Mouse (Mus musculus): ENCODE measurements around the gene Wnk2. TPM values are rescaled to one million over a fixed set of nuclear protein-coding genes. Genes with fewer than 3 reads are reported as not detected.

Wnk2 gene
- 0.36 and 0.39 TPM in 2 replicates for polyA plus RNA-seq (2015; fragmentation: Nextera tagmentation; extraction: Ambion mirVana)

DNA sequence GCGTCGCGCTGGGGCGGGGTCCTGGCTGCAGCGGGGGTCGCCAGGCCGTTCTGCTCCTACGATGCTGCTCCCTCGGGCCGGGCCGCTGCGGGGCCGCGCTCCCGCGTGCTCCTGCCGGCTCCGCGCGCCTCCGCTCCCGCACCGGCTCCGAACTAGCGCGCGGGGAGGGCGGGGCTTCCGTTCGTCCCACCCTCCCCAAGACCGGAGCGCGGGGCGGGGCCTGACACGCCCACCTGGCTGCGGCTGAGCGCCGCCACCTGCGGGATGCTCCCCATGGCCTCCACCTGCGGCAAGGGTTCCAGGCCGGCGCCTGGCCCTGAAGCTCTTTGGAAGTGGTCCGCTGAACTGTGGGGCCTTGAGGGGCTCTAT lies at the start of gene Wnk2:
Gene Wnk2 (minus strand): TSS at position 157 of the 369 bp plus-strand sequence.
- WGBS, result 2% methylated on average over 20 of the region's 43 CpGs
- peak; percentile 68 for DNase-seq (ENCODE audit: low spot score)

DNA sequence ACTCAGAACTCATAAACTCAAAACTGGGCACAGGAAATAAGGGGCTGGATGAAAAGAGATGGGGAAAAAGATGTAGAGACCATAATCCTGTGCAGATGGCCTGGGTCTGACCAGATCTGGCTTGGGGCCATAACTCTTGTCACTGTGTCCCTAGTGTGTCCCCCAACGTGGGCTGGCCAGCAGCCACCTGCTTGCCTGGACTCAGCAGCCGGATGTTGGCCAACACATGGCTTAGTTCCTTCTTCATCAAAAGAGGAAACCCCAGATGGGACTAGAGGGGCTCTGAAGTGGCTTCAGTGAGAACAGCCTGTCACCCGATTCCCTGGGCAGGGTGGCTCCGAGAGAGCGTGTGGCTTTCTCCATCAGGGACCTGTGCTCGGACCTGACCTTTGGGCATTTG lies 49.0 kb upstream of the Wnk2 start:
- no peak overlapping the region for H3K9ac ChIP-seq (replicated peaks; ENCODE audit: low read depth)
- no peak overlapping the region for H3K27ac ChIP-seq (ENCODE audit: low read length)
- WGBS, result 70% methylated on average over 6 of the region's 6 CpGs
- H3K27me3 ChIP-seq (replicated peaks; ENCODE audit: insufficient read depth, low read length), result no peaks in the 10 kb centered on the region
- TF ChIP-seq EP300 (IDR thresholded peaks at IDR 0.05) (no peak), CTCF (IDR thresholded peaks at IDR 0.05) (no peak)
- ATAC-seq, result no peak
- peak; percentile 24 for DNase-seq (ENCODE audit: low spot score)
- no peaks in the 10 kb centered on the region for H3K4me1 ChIP-seq (ENCODE audit: insufficient read depth, low read depth, low read length)
- 0 out of 2 replicates have a peak, but pooled peaks cover 15% of the 10 kb centered on the region for H3K36me3 ChIP-seq (ENCODE audit: insufficient read depth, low read length)
- H3K4me2 ChIP-seq (replicated peaks; ENCODE audit: low read depth, low read length), result no peak overlapping the region
- no peak overlapping the region for H3K4me3 ChIP-seq (ENCODE audit: low read depth, low read length)
- H3K9me3 ChIP-seq (ENCODE audit: low read length), result no peaks in the 10 kb centered on the region

More for the DNA sequence above, at the start of gene Wnk2:
- Histone ChIP-seq H3K9ac (replicated peaks; ENCODE audit: low read depth) (no peak within 1 kb of the TSS), H3K27ac (ENCODE audit: low read length) (no peak within 1 kb of the TSS), H3K4me3 (ENCODE audit: low read depth, low read length) (peak within 1 kb of the TSS; percentile 54), H3K36me3 (ENCODE audit: insufficient read depth, low read length) (no peaks in the 10 kb centered on the region), H3K4me2 (replicated peaks; ENCODE audit: low read depth, low read length) (peak within 1 kb of the TSS; percentile 91), H3K9me3 (ENCODE audit: low read length) (no peaks in the 10 kb centered on the region), H3K27me3 (replicated peaks; ENCODE audit: insufficient read depth, low read length) (peaks cover 33% of the 10 kb centered on the region), H3K4me1 (ENCODE audit: insufficient read depth, low read depth, low read length) (peaks cover 3% of the 10 kb centered on the region; the same call in 1 of the 2 replicates)
- peak; percentile 85 for ATAC-seq
- TF ChIP-seq EP300 (IDR thresholded peaks at IDR 0.05) (no peak), CTCF (IDR thresholded peaks at IDR 0.05) (no peak)

DNA sequence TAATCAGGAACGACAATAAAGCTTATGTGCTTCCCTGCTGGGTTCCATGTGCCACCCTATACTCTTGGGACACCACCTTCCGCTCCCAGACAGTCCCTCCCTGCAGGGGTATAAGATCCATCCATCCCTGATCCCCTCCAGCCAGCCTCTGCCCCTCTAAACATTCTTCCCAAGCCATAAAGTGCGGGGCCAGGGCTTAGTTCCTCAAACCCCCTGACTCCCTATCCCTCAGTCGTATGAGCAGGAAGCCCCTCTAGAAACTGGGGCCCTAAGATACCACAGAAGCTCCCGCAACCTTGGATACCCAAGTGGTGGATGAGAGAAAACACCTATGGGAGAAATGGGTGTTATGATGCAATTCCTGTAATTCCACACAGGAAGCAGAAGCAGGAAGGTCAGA lies 48.4 kb upstream of the Wnk2 start:
- Histone ChIP-seq H3K36me3 (ENCODE audit: insufficient read depth, low read length) (0 out of 2 replicates have a peak, but pooled peaks cover 15% of the 10 kb centered on the region), H3K4me2 (replicated peaks; ENCODE audit: low read depth, low read length) (no peak overlapping the region), H3K27me3 (replicated peaks; ENCODE audit: insufficient read depth, low read length) (no peaks in the 10 kb centered on the region), H3K27ac (ENCODE audit: low read length) (no peak overlapping the region), H3K9ac (replicated peaks; ENCODE audit: low read depth) (no peak overlapping the region), H3K9me3 (ENCODE audit: low read length) (no peaks in the 10 kb centered on the region), H3K4me1 (ENCODE audit: insufficient read depth, low read depth, low read length) (0 out of 2 replicates have a peak, but pooled peaks cover 3% of the 10 kb centered on the region), H3K4me3 (ENCODE audit: low read depth, low read length) (no peak overlapping the region)
- WGBS, result 76% methylated on average over 5 of the region's 5 CpGs
- DNase-seq (ENCODE audit: low spot score), result no peak
- no peak for TF ChIP-seq EP300 (IDR thresholded peaks at IDR 0.05)
- TF ChIP-seq CTCF (IDR thresholded peaks at IDR 0.05), result no peak
- ATAC-seq, result no peak

DNA sequence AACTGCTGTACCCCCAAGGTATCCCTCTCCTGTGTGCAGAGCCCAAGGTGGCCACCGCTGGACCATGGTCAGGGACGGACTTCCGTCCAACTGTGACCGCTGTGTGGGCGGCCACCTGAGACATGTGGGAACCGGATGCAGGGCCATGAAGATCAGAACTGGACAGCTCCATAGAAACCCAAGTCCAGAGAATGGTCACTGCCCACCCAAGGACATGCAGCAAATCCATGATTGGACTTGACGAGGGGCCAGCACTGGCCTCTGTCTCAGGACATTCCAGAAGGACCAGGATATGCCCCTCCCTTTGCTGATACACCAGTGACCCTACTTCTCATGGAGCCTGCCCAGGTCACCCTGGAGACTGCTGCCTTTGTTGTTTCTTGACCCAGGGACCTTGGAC lies 47.8 kb upstream of the Wnk2 start:
- H3K9ac ChIP-seq (replicated peaks; ENCODE audit: low read depth), result no peak overlapping the region
- no peak for ATAC-seq
- 0 out of 2 replicates have a peak, but pooled peaks cover 15% of the 10 kb centered on the region for H3K36me3 ChIP-seq (ENCODE audit: insufficient read depth, low read length)
- no peak overlapping the region for H3K27ac ChIP-seq (ENCODE audit: low read length)
- H3K4me3 ChIP-seq (ENCODE audit: low read depth, low read length), result no peak overlapping the region
- no peaks in the 10 kb centered on the region for H3K27me3 ChIP-seq (replicated peaks; ENCODE audit: insufficient read depth, low read length)
- DNase-seq (ENCODE audit: low spot score), result no peak
- 92% methylated on average over 7 of the region's 7 CpGs for WGBS
- peaks cover 6% of the 10 kb centered on the region; the same call in 1 of the 2 replicates for H3K4me1 ChIP-seq (ENCODE audit: insufficient read depth, low read depth, low read length)
- H3K9me3 ChIP-seq (ENCODE audit: low read length), result no peaks in the 10 kb centered on the region
- no peak overlapping the region for H3K4me2 ChIP-seq (replicated peaks; ENCODE audit: low read depth, low read length)
- TF ChIP-seq CTCF (IDR thresholded peaks at IDR 0.05) (no peak), EP300 (IDR thresholded peaks at IDR 0.05) (no peak)

DNA sequence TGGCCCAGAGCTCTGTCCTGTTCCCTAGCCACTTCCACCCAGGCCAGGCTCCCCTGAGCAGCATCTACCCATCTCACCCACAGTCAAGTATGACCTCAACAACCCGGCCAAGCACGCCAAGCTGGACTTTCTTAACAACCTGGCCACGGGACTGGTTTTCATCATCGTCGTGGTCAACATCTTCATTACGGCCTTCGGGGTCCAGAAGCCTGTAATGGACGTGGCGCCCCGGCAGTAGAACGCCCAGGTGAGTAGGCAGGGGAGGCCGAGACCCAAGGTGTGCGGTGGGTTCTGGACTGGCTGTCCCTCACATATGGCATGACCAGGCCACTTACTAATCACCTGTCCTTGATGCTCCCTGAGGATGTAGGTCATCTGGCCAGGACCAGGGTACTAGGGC lies 47.0 kb upstream of the Wnk2 start:
- no peaks in the 10 kb centered on the region for H3K9me3 ChIP-seq (ENCODE audit: low read length)
- H3K4me1 ChIP-seq (ENCODE audit: insufficient read depth, low read depth, low read length), result peaks cover 11% of the 10 kb centered on the region; the same call in 1 of the 2 replicates
- H3K27ac ChIP-seq (ENCODE audit: low read length), result no peak overlapping the region
- H3K9ac ChIP-seq (replicated peaks; ENCODE audit: low read depth), result no peak overlapping the region
- ATAC-seq, result no peak
- no peak for TF ChIP-seq EP300 (IDR thresholded peaks at IDR 0.05)
- no peak for TF ChIP-seq CTCF (IDR thresholded peaks at IDR 0.05)
- no peak overlapping the region for H3K4me2 ChIP-seq (replicated peaks; ENCODE audit: low read depth, low read length)
- 0 out of 2 replicates have a peak, but pooled peaks cover 15% of the 10 kb centered on the region for H3K36me3 ChIP-seq (ENCODE audit: insufficient read depth, low read length)
- H3K27me3 ChIP-seq (replicated peaks; ENCODE audit: insufficient read depth, low read length), result no peaks in the 10 kb centered on the region
- no peak for DNase-seq (ENCODE audit: low spot score)
- no peak overlapping the region for H3K4me3 ChIP-seq (ENCODE audit: low read depth, low read length)
- WGBS, result 94% methylated on average over 13 of the region's 13 CpGs

DNA sequence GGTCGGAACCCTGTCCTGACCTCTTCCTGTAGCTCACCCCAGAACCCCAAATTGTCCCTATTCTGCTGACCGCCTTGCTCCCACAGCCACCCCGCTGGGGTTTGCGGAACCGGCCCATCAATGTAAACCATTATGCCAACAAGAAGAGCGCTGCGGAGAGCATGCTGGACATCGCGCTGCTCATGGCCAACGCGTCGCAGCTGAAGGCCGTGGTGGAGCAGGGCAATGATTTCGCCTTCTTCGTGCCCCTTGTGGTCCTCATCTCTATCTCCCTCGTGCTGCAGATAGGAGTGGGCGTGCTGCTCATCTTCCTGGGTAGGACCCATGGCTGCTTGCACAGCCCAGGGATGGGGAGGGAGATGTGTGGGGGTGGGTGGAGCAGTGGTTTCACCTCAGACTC lies 45.8 kb upstream of the Wnk2 start:
- DNase-seq (ENCODE audit: low spot score) (no peak), ATAC-seq (no peak)
- peaks cover 11% of the 10 kb centered on the region; the same call in 1 of the 2 replicates for H3K4me1 ChIP-seq (ENCODE audit: insufficient read depth, low read depth, low read length)
- no peaks in the 10 kb centered on the region for H3K27me3 ChIP-seq (replicated peaks; ENCODE audit: insufficient read depth, low read length)
- H3K4me2 ChIP-seq (replicated peaks; ENCODE audit: low read depth, low read length), result no peak overlapping the region
- H3K4me3 ChIP-seq (ENCODE audit: low read depth, low read length), result no peak overlapping the region
- H3K9me3 ChIP-seq (ENCODE audit: low read length), result no peaks in the 10 kb centered on the region
- no peak overlapping the region for H3K27ac ChIP-seq (ENCODE audit: low read length)
- TF ChIP-seq CTCF (IDR thresholded peaks at IDR 0.05), result no peak
- TF ChIP-seq EP300 (IDR thresholded peaks at IDR 0.05), result no peak
- WGBS, result 92% methylated on average over 17 of the region's 17 CpGs
- no peak overlapping the region for H3K9ac ChIP-seq (replicated peaks; ENCODE audit: low read depth)
- H3K36me3 ChIP-seq (ENCODE audit: insufficient read depth, low read length), result 0 out of 2 replicates have a peak, but pooled peaks cover 15% of the 10 kb centered on the region

All from lung, postnatal 0 days (tissue).